Mouse (Mus musculus): ENCODE measurements at regions not wholly inside any gene's neighbourhood (a gene's known extent, or its start where the extent isn't known, plus 50 kb on each side); places are given as distances from the start of the nearest gene placed in this dataset.

DNA sequence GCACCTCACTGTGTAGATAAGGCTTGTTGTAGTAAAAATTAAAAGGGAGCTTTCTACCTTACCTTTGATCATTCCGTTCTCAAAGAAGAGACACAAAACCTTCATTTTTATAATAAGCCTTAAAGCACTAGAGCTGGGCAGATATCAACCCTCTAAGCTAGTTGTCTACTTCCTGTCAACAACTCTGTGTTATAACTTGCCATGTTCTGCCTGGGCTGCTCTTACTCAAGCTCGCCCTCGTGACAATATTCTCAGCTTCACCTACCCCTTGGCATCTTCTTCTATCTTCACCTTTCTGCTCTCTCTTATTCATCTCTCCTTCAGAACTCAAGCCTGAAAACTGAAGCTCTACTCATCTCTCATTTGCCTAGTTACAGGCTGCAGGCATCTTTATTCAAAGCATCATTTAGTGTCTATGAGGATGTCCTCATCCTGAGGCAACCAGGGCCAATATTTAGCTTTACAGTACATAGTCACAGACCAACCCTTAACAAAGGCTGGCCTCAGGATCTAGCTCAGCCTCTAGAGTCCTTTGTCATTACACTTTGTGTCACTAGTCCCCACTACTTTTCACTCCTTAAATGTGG lies 375.2 kb upstream of the Trib2 start:
- DNase-seq (ENCODE audit: low spot score in 2 of 2): no peak

DNA sequence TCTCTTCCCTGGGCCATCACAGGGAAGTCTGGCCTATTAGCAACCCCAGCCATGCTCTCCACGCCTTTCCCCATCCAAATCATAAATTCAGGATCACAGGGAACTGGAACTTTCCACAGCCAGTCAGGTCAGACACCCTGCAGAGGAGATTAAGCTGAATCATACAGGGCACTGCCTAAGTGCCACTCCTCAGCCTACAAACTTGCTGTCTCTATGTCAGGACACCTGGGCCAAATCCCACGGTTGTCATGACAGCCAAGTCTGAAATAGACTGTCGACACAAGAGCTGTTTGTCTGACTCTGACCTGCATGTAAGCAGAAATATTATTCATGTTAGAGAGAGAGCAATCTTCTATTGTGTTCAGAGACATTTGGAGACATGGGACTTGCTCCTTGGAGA lies 374.0 kb upstream of the Trib2 start:
- no peak for DNase-seq (ENCODE audit: low spot score in 2 of 2)

DNA sequence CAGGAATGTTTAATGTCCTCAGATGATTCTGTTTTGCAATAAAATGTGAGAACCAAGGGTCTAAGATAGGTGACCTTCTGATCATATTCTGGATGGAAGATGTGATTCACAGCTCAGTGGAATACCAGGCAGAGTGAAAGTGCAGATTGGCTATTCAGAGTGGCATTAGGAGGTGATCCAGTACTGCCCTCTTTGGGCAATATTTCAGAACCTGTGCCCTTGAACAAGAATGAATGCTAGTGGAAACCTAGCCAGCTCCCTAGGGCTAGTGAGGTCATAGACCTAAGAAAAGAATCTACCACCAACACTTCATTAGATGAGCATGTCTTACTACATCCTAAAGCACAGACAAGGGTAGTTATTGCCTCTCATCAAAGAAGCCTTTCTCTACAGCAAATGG lies 372.7 kb upstream of the Trib2 start:
- no peak for DNase-seq (ENCODE audit: low spot score in 2 of 2)

DNA sequence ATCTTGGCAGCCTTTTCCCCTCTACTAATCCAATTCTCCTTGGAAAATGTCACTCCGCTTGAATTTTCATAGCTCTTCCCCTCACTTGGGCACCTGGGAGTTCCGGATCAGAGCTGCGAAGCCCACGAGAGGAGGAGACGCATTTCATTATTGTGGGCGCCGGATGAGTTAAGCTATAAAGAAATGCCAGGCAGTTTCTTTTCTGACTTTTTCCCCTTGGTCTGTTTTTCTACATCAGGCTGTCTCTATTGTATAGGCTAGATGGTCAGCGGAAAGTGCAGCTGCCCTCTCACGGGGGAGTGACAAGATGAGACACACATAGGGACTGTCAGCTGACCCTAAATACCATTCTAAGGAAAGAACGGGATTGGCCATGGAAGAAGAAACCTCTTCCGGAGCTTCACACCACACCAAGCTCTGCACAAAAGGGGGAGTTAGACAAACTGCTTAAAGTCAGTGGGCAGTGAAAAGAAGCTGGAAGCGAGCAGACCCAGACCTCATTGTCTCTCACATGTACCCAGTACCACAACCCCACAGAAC lies 369.3 kb upstream of the Trib2 start:
- no peak for DNase-seq (ENCODE audit: low spot score in 2 of 2)

DNA sequence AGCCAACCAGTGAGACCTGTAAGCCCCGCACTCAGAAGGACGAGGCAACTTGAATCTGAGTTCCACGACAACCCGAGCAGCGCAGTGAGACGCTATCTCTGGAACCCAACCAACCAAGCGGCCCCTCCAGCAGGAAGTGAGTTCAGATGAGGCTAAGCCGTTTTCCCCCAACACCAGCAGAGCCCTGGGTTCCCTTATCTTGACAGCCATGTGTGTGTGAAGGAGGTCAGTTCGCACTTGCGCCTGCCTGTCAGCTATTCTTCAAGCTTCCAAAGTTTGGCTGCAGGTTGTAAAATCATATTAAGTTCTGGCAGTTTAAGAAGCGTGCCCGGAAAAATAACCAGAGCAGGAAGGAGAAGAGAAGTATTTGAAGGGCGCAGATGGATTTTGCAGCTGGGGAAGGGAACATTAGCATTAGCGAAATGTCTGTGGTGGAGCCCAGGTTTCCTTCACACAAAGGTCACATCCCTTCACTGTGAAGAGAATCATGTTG lies 368.8 kb upstream of the Trib2 start:
- no peak for DNase-seq (ENCODE audit: low spot score in 2 of 2)

DNA sequence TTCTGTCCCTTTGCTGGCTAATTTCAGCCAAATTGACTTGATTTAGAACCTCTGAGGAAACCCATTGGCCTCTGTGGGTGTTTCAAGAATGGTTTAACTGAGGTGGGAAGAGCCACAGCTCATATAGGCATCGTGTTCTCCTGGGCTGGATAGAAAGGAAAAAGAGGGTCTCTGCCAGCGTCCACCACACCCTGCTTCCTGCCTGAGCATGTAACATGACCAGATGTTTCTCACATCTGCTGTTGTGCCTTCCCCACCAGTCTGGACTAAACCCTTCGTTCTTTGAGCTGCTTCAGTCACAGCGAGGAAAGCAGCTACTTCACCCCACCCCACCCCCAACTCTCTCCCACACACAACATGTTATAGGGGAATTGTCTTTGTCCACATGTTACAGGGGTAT lies 366.3 kb upstream of the Trib2 start:
- no peak for DNase-seq (ENCODE audit: low spot score in 2 of 2)

DNA sequence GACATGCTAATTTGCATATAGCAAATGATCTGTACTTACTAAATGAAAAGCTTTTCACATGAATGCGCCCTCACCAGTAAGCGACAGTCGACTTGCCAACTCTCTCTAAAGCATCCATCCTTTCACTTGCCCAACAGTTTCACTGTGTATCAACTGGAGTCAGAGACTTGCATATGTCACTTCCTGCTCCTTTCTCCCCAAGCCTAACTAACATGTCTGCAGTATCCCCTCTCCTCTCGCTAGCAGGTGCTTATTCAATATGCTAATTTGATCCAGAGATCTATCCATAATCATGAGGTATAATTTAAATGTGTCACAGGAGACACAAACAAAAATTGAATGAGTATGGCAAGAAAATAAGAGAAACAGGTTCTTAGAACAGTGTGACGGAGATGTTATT lies 364.9 kb upstream of the Trib2 start:
- no peak for DNase-seq (ENCODE audit: low spot score in 2 of 2)

DNA sequence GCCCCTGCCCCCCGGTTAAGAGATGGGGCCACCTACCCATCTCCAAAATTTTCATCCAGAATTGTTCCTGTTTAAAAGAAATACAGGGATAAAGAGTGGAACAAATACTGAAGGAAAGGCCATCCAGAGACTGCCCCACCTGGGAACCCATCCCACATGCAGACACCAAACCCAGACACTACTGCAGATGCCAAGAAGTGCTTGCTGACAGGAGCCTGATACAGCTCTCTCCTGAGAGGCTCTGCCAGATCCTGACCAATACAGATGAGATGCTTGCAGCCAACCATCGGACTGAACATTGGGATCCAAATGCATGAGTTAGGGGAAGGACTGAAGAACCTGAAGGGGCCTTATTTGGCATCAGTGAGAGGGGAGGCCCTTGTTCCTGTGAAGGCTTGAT lies 363.2 kb upstream of the Trib2 start:
- DNase-seq (ENCODE audit: low spot score in 2 of 2): no peak

DNA sequence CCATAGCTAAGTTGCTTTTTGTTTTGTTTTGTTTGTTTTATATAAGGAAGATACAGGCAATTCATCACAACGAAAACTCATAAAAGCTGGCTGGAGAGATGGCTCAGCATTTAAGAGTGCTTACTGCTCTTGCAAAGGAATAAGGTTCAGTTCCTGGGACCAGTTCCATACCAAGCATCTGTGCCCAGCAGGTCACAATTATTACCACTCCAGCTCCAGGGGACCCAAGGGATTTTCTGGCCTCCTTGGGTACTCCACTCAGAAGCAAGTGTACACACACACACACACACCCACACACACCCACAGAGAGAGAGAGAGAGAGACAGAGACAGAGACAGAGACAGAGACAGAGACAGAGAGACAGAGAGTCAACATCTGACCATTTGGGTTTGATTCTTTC lies 359.6 kb upstream of the Trib2 start:
- DNase-seq (ENCODE audit: low spot score in 2 of 2): no peak

DNA sequence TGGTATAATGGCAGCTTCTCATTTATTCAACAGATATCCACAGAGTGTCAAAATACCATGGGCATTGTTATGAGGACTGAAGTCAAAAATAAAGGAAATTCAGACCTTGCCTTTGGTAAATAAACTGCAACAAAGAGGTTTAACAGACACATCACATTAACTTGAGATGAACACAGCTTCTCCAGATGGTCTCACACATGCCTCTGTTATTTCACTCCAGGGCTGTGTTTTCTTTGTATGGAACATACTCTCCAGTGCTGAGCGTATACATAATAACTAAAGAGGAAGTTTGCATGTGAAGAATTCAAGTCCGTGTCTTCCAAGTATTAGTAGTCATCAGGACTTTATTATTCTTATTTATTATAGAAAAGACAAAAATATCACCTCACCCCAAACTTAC lies 355.5 kb upstream of the Trib2 start:
- DNase-seq (ENCODE audit: low spot score in 2 of 2): no peak

DNA sequence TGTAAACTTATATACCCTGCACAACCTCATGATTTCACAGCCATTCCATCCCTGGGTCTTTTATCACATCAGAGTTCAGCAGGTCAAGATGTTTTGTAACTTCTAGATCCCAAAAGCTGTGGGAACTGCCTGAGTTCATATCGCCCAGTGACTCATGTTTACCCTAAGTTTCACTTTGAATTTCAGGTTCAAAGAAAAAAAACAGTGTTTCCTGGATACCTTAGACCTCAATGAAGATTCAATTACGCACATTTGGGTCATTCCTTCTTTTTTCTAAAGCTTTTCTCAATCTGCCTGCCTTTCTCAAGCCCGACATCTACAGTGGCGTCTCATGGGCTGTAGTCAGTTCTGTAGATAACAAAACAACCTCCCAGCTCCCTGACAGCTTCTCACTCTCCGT lies 354.9 kb upstream of the Trib2 start:
- DNase-seq (ENCODE audit: low spot score in 2 of 2): no peak

DNA sequence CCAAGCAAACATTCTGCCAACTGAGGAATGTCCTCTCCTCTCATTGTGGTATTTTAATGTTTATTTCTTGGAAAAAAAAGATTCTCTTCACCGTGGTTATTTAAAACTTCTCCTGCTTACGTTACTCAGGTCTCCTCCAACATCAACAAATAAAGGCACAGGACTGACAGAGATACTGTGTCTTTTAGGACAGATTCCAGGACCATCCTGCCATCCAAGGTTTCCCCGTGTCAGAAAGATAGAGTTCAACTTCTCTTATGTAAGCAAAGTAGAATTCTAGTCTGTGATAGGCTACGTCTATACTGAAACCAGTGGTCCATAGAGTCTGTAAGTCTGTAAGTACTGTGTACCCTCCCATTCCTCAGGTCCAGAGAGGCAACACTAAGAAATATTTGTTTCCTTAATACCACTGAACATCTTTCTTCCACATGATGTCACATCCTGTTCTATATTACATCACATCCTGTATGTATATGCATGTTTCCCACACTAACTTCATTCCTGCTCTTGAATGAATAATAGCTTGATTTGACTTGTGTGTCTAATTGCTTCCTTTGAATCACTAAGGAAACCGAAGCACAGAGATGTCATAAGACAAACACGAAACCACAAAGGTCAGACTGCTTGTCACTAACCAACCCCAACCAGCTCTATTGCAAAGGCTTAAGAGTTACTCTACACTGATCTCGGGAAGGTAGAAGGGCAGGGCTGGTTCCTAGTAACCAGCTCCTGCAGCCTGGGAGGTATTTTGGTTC lies 353.2 kb upstream of the Trib2 start:
- no peak for DNase-seq (ENCODE audit: low spot score in 2 of 2)

DNA sequence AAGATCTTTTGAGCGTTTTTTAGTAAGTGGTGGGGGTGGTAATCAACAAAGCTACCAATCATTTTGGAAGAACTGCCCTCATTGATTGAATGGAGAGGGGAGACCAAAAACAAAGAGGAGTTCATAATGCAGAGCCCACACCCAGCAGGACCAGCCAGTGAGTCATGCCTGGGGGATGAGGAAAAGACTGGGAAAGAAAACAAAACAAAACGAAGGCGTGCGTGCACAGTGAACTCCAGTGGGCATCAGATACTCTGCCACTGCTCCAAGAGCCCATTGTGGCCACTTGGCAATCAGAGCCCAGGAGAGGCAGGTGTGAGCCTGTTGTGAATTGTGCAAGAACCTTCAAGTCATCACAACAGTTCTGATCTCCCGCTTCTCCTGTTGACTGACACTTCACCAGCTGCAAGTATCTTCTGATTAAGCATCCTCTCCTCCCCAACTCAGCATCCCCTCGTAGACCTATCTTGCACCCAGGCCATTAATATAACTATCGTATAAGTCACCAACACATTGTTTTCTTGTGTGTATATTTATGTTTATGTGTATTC lies 351.1 kb upstream of the Trib2 start:
- no peak for DNase-seq (ENCODE audit: low spot score in 2 of 2)

DNA sequence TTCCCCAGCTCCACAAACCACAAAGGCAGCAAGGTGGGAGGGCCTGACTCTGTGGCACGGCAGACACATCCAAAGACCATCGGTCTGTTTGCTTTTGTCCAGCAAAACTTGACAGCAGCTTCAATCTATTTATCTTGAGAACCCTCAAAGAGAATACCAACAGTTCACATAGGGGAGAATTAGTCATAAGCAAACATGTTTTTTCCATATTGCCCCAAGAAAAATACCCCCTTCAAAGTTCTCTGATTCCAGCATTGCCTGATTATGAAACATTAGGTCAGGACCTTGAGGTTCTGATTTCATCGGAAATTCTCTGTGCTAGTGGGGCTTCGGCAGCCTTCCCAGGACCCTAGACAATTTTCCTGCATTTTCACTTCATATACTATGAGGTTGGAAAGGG lies 348.4 kb upstream of the Trib2 start:
- no peak for DNase-seq (ENCODE audit: low spot score in 2 of 2)

DNA sequence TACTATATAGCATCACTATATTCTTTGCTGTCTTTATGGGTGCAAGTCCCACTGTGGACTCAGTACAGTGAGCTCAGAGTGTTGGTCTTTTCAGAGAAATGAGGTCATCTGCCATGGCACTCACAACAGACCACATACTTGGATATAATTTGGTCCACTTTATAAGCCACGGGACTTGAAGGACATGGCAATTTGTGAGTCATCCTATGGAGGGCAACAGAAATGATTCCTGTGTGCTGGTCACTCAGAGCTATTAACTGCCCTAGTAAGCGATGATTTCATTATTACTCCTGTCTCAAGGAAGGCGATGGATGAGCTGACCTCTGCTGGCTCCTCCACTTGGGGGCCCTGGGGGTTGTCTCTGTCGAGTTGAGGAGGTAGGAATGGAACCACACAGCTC lies 345.2 kb upstream of the Trib2 start:
- DNase-seq (ENCODE audit: low spot score in 2 of 2): no peak

DNA sequence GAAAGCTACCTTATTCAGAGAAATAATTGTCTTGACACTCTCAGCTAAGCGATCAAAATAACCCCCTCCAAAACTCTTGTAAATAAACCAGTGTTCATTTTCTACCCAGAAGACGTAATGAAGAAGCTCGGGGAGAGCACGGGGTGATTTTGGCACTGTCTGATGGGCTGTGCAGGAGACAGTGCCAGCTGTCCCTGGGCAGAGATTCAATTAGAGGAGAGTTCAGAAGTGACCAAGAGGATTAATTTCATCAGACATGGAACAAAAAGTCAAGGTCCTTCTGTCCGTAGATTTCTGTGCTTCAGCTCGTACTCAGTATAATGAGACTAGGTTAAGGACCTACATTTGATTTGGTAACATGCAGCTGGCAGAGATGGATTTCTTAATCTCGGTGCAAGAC lies 341.2 kb upstream of the Trib2 start:
- DNase-seq (ENCODE audit: low spot score in 2 of 2): no peak

DNA sequence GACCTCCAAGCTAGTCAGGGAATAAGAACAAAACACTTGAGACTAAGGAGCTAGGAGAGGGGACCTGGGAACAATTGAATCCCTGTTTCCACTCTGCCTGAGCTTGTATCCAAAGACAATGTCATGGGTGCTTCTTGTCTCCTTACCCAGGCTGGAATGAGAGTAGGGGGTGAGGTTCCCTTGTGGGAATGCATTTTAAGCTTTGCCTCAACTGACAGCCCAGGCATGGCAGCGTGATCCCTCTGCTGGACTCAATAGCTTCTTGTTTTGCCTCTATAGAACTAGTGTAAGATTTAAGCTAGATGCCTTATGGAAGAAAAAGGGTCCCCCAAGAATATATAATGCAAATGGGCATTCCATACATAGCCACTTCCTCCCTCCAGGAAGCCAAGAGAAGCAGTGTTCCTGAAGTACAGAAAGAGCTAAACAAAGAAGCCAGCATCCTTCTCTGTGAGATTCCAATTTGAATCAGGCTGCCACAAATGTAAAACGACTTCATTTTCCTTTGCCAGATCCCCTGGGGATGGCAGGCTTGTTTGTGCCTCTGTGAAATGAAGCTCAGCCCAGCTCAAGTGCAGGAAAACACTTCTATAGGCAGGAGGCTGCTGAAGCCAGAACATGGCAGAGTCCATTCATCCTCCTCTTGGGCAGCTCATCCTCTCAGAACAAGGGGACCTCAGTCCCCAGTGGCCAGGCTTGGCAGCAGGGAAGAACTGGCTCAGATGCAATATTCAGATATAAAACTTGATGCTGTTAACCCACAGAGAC lies 339.3 kb upstream of the Trib2 start:
- peak in 1 of 2 experiments; percentile 12 for DNase-seq (ENCODE audit: low spot score in 2 of 2)

DNA sequence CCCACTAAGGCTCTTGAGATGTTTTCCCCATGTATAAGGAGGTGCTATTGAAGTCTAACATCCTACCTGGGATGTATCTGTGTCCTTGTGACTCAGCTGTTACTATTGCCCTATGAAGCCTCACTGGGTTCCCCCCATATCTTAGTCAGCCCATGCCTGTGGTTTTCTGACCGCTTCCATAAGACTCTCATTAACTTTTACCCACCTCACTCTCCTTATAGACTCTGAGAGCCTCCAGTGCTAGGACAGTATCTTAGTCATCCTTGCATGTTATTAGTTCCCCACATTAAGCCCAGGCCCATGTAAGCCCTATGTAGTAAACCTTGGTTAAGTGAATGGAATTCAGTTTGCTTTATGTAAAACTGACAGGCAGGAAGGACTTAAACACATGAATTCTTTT lies 337.5 kb upstream of the Trib2 start:
- no peak for DNase-seq (ENCODE audit: low spot score in 2 of 2)

DNA sequence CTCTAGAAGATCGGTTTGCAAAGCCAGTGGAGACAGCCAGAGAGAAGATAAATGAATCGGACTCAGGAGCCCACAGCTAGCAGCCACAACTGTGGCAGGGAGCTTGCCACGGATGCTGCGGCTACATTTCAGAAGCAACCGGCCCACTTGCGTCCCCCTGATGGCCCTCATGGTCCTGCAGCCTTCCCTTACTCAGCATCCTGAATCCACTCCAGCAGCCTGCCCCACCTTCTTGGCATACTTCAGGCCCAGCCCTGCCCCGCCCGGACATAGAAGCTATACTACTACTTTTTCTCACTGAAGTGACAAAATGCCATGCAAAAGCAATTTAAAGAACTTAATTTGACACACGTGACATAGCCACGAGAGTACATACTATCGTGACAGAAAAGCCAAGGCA lies 335.4 kb upstream of the Trib2 start:
- no peak for DNase-seq (ENCODE audit: low spot score in 2 of 2)

DNA sequence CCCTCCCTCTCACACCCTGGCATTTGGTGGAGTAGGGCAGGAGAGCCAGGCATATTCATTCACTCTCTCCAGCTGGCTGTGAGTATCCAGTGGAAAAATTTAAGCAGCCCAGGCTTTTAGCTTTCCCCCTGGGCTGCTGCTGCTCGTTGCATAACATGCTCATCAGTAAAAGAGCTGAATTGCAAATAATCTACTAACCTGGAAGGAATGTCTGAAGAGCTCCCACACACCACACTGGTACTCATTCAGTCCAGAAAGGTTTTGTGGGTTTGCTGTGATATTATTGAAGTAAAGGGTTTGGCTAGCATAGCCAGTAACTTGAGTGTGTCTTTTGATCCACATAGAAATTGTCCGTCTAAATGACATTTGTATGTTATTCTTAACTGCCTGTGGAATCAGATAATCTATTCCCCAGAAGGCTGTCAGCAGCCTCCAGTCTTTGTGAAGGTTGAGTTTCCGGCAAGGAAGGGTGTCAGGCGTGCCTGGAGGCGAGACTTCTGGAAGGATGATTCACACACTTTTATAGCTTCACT lies 334.5 kb upstream of the Trib2 start:
- DNase-seq (ENCODE audit: low spot score in 2 of 2): peak; percentile 59 to 77

DNA sequence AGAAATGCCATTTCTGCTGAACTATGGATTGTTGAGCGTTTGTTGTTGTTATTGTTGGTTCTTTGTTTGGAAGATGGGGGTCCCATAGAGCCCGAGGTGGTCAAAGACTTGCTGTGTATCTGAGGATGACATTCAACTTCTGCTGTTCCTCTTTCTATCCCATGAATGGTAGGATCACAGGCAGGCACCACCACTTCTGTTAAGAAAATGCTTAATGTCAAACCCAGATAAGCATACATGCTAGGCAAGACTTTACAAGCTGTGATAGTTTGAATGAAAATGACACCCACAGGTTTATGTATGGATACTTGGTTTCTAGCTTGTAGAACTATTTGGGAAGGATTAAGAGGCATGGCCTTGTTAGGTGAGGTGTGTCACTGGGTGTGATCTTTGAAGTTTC lies 330.2 kb upstream of the Trib2 start:
- no peak for DNase-seq (ENCODE audit: low spot score in 2 of 2)

DNA sequence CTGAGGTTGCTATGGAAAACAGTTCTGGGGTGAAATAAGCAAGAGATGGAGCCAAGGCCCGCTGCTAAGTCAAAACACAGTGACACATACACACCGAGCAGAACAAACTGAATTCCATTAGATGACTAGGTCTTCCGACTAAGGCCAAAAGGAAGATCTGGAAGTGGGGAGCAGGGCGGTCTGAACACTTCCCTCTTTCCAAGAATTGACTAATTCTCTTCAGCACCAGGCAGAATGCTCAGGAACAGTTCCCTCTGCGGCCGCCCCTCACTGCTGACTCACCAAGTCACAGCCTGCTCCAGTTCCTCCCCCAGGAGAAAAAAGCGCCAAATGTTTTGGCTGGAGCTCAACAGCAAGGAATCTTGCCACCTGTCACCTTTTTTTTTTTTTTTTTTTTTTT lies 328.9 kb upstream of the Trib2 start:
- DNase-seq (ENCODE audit: low spot score in 2 of 2): peak; percentile 71 to 84
